Mouse (Mus musculus): ENCODE data around the gene Raver2.

- no peak for TF ChIP-seq POLR2A (IDR thresholded peaks at IDR 0.05; ENCODE audit: borderline replicate concordance, insufficient read depth, low read length)
- no peak for TF ChIP-seq CTCF (IDR thresholded peaks at IDR 0.05; ENCODE audit: borderline replicate concordance, insufficient read depth, low read depth, low read length)
Observed at GRCm38 (mm10) chr4:101160821-101161220, 92.0 kb downstream of the Raver2 start.
